Mouse (Mus musculus): ENCODE data around the gene Cd151. TPM values are rescaled to one million over a fixed set of nuclear protein-coding genes. Genes with fewer than 3 reads are reported as not detected.
A peak's percentile ranks its signal among the peaks of the same experiment; 100 is the strongest.
"Not testable (repeated sequence)": the region's sequence is repeated elsewhere in the genome, so short reads cannot be mapped to it uniquely, and the experiment has no call there.

Cd151 gene
- total and polyA plus RNA-seq, 3 experiments, result 325 to 918 (median 452) TPM

DNA sequence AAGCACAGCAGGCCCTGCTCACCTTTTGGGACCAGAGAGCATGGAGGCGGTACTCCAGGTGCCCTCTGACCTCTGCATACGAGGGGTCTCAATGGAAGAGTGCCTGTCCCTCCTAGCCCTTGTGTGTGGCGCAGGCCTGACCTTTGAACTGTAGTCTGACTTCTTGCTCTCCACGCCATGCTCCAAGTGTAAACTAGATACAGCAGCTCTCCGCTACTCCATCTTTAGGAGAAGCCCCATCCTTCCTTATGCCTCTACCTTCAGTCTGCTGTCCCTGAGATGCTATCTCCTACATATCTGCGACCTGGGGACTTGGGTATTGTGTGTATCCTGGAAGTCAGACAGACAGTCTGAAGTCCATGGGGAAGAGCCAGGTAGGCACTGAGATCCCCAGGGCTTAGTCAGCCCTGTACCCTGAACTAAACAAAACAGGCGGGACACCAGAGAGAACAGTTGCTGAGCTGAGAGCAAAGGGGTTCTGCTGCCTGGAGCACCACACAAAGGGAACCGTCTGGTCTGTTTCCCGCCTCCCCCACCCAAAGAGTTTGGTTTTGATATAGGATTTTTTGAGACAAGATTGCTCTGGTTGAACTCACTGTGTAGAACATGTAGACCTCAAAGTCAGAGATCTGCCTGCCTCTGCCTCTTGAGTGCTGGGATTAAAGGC is 31.2 kb upstream of the Cd151 start:
- DNase-seq, result no peak

DNA sequence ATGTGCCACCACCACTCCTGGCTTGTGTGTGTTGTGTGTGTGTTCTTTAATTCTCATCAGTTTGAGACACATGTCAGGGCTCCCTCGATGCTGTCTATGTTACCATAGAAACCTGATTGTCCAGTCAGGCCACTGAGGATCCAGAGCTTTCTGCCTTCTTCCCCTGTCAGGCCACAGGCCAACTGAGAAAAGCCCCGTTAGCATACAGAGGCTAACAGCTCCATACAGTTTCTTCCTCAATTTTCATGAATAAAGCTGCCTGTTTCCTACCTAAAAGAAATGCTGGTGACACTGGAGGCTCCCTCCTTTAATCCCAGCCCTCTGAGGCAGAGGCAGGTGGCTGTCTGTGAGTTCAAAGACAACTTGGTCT is 30.7 kb upstream of the Cd151 start:
- no peak for DNase-seq

DNA sequence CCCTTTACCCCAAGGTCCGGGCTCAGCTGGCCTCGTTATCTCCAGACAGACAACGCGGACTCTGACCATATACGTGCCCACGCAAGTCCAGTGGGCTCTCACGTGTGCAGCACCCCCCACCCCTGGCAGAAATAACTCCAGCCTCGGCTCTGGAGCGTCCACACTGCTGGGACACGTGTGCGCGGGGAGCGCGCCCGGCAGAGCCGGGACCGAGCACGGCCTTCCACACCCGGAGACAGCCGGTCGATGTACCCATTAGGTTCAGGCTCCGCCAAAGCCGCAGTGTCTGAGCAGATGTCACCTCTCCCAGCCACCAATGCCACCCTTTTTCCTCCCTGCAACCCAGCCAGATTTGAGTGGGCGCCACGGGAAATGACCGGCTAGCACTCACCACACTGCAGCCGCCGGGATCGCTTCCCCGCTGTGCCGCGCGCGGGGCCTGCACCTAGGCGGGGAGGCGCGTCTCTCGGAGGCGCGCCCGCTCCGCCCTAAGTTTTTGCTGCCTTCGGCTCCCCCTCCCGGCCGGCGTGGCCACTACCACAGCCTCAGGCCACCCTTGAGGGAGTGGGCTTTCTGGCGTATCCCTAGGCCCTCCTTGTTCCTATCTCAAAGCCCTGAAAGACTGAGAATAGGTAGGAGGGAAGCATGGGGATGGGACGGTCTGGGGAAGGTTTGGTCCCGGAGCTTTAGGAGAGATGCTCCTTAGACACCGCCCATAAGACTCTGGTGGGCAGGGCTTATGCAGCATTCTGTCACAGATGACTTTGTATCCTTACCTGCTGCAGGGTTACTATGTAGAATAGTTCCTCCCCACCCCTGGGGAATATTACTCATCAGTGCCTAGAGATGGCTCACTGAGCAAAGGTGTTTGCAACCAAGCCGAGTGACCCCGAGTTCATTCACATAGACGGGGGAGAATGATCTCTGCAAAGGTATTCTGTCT is 29.7 kb upstream of the Cd151 start, which contains the start of gene Slc25a22:
TSS of gene Slc25a22 (minus strand) at position 715 of the 943 bp plus-strand sequence.
- peak; percentile 92 for DNase-seq

DNA sequence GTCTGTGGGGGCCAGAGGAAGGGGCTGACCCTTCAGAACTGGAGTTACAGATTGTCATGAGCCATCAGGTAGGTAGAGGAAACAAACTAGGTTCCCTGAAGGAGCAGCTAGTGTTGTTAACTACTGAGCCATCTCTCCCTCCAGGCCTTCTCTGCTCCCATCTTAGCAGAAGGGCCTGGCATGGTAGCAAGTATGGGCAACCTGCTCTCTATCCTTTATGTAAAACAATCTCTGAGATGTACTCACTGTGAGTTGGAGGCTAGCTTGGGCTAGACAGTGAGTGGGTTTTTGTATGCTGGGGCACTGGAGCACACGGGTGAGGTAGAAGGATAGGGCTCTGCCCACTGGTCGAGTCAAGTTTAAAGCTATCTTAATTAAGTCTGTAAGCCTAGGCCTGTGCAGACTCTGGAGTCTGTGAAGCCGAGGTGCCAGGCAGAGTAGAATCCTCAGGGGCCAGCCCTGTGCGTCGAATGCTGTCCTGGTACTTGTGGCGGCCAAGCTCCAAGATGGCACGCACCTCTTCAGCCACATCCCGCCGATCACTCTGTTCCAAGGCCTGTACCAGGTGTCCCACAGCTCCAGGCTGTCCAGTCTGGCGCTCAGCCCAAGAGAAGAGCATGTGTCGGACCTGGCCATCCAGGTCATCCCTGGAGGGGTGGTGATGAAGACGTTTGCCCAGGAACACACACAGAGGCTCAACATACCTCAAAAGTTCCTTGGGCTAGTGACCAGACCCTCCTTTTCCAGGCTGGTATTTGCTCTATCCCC is 28.8 kb upstream of the Cd151 start:
- no peak for DNase-seq

DNA sequence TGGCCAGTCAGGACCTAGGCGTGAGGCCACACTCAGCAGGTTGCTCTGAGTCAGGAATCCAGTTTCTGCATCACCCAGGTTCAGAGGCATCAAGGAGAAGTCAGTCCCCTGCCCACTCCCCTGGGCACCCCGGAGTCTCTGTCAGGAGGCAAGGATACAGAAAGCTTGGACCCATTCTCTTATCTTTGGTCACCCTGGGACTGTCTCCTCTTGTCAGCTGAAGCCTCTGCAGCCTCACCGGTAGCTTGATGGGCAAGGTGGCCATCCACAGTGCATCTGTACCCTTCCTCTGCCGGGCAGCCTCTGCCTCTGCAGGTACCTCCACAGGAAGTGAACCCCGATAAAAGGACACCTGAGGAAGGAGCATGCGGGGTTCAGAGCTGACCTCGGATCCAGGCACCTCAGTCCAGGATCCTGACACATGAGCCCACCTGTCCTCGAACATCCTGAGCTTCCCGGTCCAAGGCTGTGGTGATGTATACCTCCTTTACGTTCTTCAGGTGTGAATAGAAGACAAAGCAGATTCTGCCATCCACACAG is 28.0 kb upstream of the Cd151 start:
- no peak for DNase-seq

DNA sequence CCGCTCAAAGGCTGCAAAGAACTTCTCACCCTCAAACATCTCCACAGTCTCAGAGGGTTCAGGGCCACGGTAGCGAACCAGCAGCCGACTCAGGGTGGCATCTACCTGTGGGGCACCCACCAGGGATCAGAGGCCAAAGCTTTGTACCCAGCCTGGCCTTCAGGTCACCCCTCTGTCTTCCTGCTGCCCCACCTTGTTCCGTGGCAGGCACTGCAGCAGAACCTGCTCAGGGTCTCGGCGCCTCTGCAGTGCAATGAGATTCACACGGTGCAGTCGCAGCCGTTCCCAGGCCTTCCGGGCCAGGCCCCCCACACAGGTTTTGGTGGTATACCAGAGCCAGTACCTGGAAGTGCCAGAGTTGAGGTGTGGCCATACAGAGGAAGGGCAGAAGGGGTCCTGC is 27.4 kb upstream of the Cd151 start:
- DNase-seq, result no peak

DNA sequence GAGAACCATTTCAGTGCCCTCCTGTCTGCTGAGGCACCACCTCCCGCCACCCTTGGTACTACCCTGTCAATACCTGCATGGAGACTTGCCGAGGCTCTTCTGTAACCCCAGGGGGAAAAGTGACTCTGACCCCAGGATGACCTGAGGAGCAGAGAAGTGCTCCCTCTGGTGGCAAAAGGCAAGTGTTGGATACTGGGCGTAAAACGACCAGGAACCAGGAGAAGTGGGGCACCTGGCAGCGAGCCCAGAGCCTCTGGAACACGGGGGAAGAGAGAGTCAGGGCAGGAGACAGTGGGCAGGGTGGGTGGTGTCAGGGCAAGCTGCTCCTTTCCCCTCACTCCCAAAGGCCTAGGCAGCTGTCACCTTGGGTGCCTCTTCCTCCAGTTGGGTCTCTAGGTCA is 26.6 kb upstream of the Cd151 start:
- peak; percentile 62 for DNase-seq

DNA sequence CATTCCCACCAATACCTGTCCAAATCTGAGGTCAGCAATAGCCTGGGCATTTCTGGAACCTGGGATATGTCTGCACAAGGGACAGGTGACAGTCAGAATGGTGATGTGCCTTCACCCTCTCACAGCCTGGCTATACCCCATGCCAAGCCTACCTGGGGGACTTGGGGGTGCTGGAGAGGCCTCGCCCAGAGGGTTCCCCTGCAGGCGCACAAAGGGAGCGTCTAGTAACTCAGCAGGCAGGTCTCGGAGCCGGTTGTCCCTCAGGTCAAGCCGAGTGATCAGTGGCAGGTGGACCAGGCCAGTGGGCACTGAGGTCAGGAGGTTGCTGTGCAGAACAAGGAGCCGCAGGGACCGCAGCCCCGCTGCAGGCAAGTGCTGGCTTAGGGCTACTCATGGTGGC is 25.7 kb upstream of the Cd151 start:
- DNase-seq, result no peak

DNA sequence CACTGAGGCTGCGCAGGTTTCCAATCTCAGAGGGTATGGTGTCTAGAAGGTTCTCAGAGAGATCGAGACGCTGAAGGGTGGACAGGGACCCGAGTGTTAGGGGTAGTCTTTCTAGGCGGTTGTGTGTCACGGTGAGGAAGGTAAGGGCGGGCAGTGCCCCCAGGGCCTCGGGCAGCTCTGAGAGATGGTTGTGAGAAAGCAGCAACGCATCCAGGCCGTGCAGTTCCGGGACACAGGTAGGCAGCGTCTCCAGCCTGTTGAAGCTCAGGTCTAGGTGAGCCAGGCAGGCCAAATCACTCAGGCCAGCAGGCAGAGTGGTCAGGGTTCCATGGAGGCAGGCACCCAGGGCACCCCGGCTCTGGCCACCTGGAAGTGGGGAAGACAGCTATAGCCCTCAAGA is 25.0 kb upstream of the Cd151 start:
- no peak for DNase-seq

DNA sequence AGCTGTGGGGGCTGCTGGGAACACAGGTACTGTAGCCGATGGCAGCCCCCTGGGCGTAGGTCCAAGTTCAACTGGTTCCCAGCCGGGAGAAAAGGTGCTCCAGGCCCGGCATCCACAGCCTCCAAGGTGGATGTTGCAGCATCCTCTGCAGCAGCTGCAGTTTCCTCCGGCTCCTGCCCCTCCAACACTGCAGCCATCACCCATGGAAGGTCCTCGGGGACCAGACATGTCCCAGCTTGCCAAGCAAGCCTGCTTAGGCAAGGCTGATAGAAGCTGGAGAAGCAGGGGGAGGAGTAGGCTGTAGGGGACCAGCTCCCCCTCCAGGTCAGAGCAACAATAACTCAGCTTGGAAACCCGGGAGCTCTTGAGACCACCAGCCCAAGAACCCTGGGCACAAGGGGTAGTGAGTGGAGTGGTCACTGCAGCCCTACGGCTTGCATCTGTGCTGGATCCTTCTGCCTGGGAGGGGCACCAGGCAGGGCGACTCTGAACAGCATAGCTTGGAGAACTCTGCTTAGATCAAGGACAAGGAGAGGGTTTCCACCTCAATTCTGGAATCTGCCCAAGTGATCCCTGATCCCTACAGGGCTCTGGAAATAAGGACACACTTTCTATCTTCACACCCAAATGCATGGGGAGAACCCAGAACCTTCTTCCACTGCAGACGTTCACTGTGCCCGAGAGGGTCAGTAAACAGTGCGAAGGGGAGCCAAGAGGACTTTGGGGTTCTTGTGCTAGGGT is 23.9 kb upstream of the Cd151 start:
- DNase-seq, result peak; percentile 22

DNA sequence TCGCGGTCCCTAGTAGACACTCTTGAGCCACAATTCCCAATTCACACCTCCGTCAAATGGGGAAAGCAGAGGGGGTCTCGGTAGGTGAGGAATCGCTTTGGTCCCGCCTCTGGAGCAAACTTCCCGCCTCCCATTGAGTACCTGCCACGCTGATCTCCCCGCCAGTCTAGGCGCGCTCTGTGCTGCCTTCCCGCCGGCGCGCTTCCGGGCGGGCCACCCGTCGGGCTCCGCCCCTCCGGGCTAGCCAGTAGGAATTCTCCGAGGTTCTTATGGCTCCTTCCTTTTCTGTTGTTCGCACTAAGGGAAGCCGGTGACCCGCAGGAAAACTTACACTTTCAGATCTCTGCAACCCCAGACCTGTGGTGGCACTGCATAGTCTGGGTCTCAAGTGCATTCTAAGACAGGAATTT is 23.4 kb upstream of the Cd151 start, which contains the start of gene Pidd1:
TSS of gene Pidd1 (minus strand) at position 198 of the 410 bp plus-strand sequence.
- DNase-seq, result peak; percentile 85

DNA sequence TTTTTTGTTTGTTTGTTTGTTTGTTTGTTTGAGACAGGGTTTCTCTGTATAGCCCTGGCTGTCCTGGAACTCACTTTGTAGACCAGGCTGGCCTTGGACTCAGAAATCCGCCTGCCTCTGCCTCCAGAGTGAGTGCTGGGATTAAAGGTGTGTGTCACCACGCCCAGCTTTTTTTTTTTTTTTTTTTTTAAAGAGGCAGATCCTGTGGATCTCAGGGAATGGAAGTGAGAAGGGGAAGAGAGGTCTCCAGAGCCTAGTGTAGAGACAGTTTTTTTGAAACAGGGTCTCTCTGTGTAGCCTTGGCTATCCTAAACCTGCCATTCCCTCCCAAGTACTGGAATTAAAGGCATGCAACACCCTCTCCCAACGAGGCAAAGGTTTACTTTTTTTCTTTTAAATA is 20.8 kb upstream of the Cd151 start:
- DNase-seq, result not testable (repeated sequence)

DNA sequence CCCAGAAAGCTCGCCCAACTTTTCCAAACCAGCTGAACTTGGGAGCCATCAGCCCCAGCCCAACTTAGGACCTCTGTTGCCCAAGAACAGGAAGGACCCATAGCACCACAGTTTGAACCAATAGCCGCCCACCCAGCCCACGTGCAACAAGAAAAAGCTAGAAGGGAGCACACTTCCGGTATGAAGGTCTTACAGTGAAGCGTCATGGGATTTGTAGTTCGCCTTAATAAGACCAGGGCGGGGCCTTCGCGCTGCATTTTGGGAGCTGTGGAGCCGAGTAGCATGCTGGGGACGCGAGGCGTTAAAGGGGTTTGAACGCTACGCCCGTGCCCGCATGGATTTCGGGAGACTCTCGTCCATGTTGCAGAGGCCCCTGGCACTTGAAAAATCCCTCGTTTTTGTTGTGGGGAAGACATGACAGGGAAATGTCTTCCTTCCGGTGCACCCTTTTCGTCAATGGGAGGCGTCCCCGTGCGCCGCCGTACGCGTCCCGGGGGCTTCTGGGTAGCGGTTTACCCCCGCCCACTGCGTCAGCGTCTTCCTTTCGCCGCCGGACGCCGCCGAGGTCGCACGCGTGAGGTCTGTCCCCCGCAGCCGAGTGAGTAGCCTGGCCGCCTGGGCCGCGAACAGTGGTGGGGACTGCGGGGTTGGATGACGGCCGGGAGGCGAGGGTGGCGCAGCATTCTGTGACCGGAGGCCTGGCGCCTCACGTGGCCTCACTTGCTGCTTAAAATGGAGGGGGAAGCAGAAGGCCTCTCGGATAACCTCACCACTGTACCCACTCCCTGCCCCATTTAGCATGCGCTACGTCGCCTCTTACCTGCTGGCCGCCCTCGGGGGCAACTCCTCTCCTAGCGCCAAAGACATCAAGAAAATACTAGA is 19.8 kb upstream of the Cd151 start, which contains the start of gene Rplp2:
TSS of gene Rplp2 (plus strand) at position 261 of the 882 bp plus-strand sequence.
- DNase-seq, result peak; percentile 97

DNA sequence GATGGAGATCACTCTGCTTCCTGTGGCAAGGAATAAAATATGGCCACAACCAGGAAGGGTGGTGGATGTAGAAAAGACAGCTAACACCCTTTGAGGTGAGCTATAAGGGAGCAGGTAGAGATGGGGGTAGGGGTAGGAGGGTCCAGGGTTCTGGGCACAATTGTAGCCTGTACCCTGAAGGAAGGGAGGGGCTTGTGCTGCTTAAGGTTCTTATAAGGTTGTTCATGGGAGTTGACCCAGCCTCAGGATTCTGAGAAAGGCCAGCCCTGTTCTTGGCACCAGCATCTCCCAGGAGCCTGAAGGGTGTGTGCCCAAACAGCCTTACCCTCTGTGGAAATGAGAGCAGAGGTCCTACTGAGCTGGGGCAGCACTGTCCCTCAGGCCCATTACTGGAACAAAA is 15.3 kb upstream of the Cd151 start:
- no peak for DNase-seq

DNA sequence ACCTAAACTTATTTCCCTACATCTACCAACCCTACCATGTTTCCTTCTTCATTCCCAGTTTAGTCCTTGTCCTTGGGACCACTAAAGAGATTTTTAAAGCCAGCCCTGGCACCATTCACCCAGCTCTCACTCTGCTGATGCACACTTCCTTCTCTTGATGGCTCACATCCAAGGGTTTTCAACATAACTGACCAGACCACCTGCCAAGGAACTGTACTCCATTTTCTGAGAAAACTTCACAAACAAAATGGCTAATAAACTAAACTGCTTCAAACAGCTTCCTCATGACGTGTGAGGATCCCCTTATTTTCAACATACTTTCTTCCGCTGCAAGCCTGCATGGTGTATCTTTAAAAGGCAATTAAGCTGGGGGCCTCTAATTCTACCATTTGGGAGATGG is 13.6 kb upstream of the Cd151 start:
- DNase-seq, result no peak

DNA sequence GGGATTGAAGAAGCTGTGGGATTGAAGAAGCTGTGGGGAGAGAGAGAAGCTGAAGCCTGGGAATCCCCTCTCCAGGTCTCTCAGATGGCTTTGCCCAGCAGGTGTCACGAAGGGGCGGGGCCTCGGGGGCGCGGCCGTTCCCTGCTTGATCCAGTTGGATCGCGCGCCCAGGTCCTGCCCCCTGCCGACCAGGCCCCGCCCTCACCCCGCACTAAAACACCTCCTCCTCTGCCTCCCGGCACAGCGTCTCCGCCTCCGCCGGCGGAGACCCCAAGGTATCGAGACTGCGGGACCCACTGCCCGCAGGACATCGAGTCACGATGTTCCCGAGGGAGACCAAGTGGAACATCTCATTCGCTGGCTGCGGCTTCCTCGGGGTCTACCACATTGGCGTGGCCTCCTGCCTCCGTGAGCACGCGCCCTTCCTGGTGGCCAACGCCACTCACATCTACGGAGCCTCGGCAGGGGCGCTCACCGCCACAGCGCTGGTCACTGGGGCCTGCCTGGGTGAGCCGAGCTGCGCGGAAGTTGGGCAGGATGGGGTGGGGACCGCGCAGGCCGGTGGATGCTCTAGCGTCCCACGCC is 12.1 kb upstream of the Cd151 start, which contains the start of gene Pnpla2:
TSS of gene Pnpla2 (plus strand) at position 232 of the 585 bp plus-strand sequence.
- peak; percentile 98 for DNase-seq

DNA sequence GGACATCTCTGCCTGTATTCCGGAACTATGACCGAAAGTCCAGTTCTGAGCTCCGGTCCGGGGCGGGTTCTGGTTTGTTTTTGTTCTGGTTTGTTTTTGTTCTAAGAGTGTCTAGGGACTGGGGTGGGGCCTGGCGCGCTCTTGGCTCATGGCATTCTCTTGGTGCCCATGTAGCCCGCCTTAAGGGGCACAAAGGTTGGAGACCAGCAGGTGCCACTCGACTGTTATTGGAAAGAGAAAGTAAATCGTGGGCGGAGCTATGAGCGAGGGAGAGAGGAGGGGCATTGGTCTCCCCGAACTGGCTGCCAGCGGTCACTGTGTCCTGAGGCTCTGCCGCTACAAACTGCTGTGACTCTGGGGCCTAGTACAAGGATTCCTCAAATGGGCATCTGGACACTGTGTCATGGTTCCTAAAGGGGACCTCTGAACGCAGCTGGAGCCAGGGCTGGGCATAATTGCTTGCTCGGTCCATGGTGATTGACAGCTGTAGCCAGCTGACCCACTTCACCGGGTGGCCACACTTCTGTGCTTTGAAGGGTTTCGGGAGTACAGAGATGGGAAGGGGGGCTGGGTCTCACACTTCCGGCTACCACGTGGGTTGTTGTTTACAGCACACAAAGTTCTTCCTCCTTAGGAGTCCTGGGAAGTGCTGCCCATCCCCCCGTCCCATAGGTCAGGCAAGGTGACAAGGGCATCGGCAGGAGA is 11.4 kb upstream of the Cd151 start:
- DNase-seq, result peak; percentile 89

DNA sequence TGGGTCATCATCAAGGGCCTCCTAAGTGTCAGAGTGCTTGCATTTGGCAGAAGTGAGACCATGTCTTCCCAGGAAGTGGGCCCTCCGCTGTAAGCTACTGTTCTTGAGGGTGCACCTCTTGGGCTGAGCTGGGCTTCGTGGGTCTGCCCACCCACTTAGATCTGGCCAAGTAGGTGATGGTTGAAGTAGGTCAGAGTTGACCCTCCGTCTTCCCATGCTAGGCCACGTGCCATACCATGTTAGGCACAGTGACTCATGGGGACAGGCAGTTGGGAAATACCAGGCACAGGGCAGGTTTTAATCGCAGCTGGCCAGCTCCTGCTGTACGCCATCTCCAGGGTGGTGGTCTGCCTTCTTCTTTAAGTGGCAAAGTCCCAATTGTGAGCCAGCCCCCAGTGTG is 10.5 kb upstream of the Cd151 start:
- DNase-seq, result peak; percentile 87

DNA sequence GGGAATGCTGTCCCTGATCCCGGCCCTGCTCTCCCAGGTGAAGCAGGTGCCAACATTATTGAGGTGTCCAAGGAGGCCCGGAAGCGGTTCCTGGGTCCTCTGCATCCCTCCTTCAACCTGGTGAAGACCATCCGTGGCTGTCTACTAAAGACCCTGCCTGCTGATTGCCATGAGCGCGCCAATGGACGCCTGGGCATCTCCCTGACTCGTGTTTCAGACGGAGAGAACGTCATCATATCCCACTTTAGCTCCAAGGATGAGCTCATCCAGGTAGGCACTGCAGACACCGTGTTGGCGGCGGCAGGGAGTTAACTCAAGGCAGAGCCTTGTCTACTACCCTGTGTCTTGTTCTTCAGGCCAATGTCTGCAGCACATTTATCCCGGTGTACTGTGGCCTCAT is 10.0 kb upstream of the Cd151 start:
- DNase-seq, result no peak

All from adrenal gland, adult 2 months (tissue).